18 mouse cellular contexts compared by ENCODE assay signal in the genomic region with DNA sequence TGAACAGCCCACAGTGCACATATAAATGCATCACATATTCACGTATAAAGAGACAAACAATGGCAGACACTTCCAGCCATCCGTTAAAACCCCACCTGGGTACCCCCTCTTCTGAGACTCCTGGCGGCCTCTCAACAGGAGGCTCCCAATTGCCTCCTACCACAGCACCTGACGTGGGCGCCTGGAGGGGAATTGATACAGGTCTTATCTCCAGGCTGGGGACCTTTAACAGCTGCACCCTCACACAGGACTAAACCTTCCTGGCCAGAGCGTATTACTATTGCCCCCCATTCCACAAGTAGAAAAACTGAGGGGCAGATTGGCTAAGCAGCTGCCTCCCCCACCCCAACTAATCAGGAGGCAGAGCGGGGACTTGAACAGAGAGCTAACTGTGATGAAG. TPM values are rescaled to one million over a fixed set of nuclear protein-coding genes. Genes with fewer than 3 reads are reported as not detected.
DNase-seq lines count a peak whose midpoint lies in the region; ATAC-seq lines count a peak whose summit lies in the region.
"Had no signal": no experiment of that assay in that cellular context is flagged by ENCODE, and none has a peak within 500 bp of the region (broad histone marks: within the 10 kb centered on the region; RNA-seq: fewer than 3 reads in every experiment).

No protein-coding gene starts in this region.

- no peak for DNase-seq in liver, embryonic 11.5 days (ENCODE audit: low spot score)
- DNase-seq: adrenal gland, adult 8-10 months; cerebellum, adult 11 months; cerebellum, adult 8-10 months; cerebellum, postnatal 14 days; embryo, embryonic 11 days; gastrocnemius, postnatal 10 days; heart, adult 2 months had no signal

- no peak for ATAC-seq in intestine, embryonic 16.5 days
- ATAC-seq in intestine, embryonic 15.5 days: no peak
- peak; percentile 57; the same call in 1 of the 2 replicates for ATAC-seq in liver, embryonic 11.5 days (replicated peaks; ENCODE audit: low FRiP score)
- peak; percentile 74 for ATAC-seq in liver, embryonic 12.5 days
- 0 out of 2 replicates have a peak, but pooled peaks have one; percentile 12 for ATAC-seq in megakaryocyte-erythroid progenitor cell, adult 5-6 weeks (replicated peaks; ENCODE audit: low FRiP score, low TSS enrichment, poor library complexity, severe bottlenecking)
- ATAC-seq in granulocyte monocyte progenitor cell, adult 5-6 weeks (replicated peaks; ENCODE audit: poor library complexity, severe bottlenecking): no peak
- ATAC-seq: forebrain, embryonic 16.5 days had no signal

- no peak overlapping the region for H3K4me3 ChIP-seq in intestine, embryonic 16.5 days (ENCODE audit: low read length)
- no peak overlapping the region for H3K4me3 ChIP-seq in intestine, embryonic 15.5 days (replicated peaks)
- H3K4me3 ChIP-seq in liver, embryonic 11.5 days (ENCODE audit: low read depth, low read length): no peak overlapping the region
- no peak overlapping the region for H3K4me3 ChIP-seq in liver, embryonic 12.5 days
- H3K4me3 ChIP-seq: embryonic facial prominence, embryonic 15.5 days; erythroblast, embryonic 14.5 days; heart, adult 2 months; hindbrain, embryonic 13.5 days had no signal

- H3K9me3 ChIP-seq in intestine, embryonic 16.5 days (ENCODE audit: control insufficient read depth, low read length): no peaks in the 10 kb centered on the region
- H3K9me3 ChIP-seq in intestine, embryonic 15.5 days: no peaks in the 10 kb centered on the region
- no peaks in the 10 kb centered on the region for H3K9me3 ChIP-seq in liver, embryonic 11.5 days (ENCODE audit: control insufficient read depth, low read length)
- no peaks in the 10 kb centered on the region for H3K9me3 ChIP-seq in liver, embryonic 12.5 days (replicated peaks)
- H3K9me3 ChIP-seq: embryonic facial prominence, embryonic 15.5 days; hindbrain, embryonic 13.5 days had no signal

- no peak overlapping the region for H3K4me2 ChIP-seq in intestine, embryonic 16.5 days (ENCODE audit: low read depth, low read length)
- no peak overlapping the region for H3K4me2 ChIP-seq in intestine, embryonic 15.5 days (replicated peaks)
- no peak overlapping the region for H3K4me2 ChIP-seq in liver, embryonic 11.5 days
- peak overlapping the region; percentile 30 for H3K4me2 ChIP-seq in liver, embryonic 12.5 days
- H3K4me2 ChIP-seq: embryonic facial prominence, embryonic 15.5 days; heart, embryonic 11.5 days; hindbrain, embryonic 13.5 days had no signal

- peaks cover 15% of the 10 kb centered on the region for H3K36me3 ChIP-seq in intestine, embryonic 16.5 days (ENCODE audit: control insufficient read depth, insufficient read depth, low read length)
- H3K36me3 ChIP-seq in intestine, embryonic 15.5 days: peaks cover 19% of the 10 kb centered on the region
- peaks cover 26% of the 10 kb centered on the region; the same call in 1 of the 2 replicates for H3K36me3 ChIP-seq in liver, embryonic 11.5 days (ENCODE audit: control insufficient read depth, insufficient read depth, low read length)
- H3K36me3 ChIP-seq in liver, embryonic 12.5 days: peaks cover 75% of the 10 kb centered on the region
- H3K36me3 ChIP-seq: hindbrain, embryonic 13.5 days had no signal

- WGBS in intestine, embryonic 16.5 days: 82% methylated on average over 7 of the region's 7 CpGs
- 85% methylated on average over 7 of the region's 7 CpGs for WGBS in intestine, embryonic 15.5 days
- 68% methylated on average over 7 of the region's 7 CpGs for WGBS in liver, embryonic 11.5 days
- 48% methylated on average over 7 of the region's 7 CpGs for WGBS in liver, embryonic 12.5 days (ENCODE audit: insufficient replicate concordance)

- no peaks in the 10 kb centered on the region for H3K27me3 ChIP-seq in intestine, embryonic 16.5 days (replicated peaks; ENCODE audit: control insufficient read depth, insufficient read depth, low read length)
- H3K27me3 ChIP-seq in intestine, embryonic 15.5 days (replicated peaks): no peaks in the 10 kb centered on the region
- no peaks in the 10 kb centered on the region for H3K27me3 ChIP-seq in liver, embryonic 11.5 days (replicated peaks; ENCODE audit: control insufficient read depth, insufficient read depth, low read length)
- no peaks in the 10 kb centered on the region for H3K27me3 ChIP-seq in liver, embryonic 12.5 days (replicated peaks)
- H3K27me3 ChIP-seq: embryonic facial prominence, embryonic 15.5 days; hindbrain, embryonic 13.5 days had no signal

- H3K9ac ChIP-seq in intestine, embryonic 16.5 days (ENCODE audit: low read depth, low read length): 0 out of 2 replicates have a peak overlapping the region, but pooled peaks have one; percentile 22
- H3K9ac ChIP-seq in intestine, embryonic 15.5 days: no peak overlapping the region
- H3K9ac ChIP-seq in liver, embryonic 11.5 days (ENCODE audit: low read depth, low read length): no peak overlapping the region
- H3K9ac ChIP-seq in liver, embryonic 12.5 days: peak overlapping the region; percentile 53; the same call in 1 of the 2 replicates
- H3K9ac ChIP-seq: embryonic facial prominence, embryonic 15.5 days; hindbrain, embryonic 13.5 days had no signal

- H3K27ac ChIP-seq in intestine, embryonic 16.5 days (ENCODE audit: low read length): no peak overlapping the region
- H3K27ac ChIP-seq in intestine, embryonic 15.5 days: no peak overlapping the region
- H3K27ac ChIP-seq in liver, embryonic 11.5 days (ENCODE audit: low read depth, low read length): peak overlapping the region; percentile 1; the same call in 1 of the 2 replicates
- H3K27ac ChIP-seq in liver, embryonic 12.5 days: peak overlapping the region; percentile 47; the same call in 1 of the 2 replicates
- H3K27ac ChIP-seq: embryonic facial prominence, embryonic 15.5 days; heart, adult 2 months; hindbrain, embryonic 13.5 days had no signal

- peaks cover 24% of the 10 kb centered on the region for H3K4me1 ChIP-seq in intestine, embryonic 16.5 days (ENCODE audit: control insufficient read depth, insufficient read depth, low read length)
- peaks cover 19% of the 10 kb centered on the region for H3K4me1 ChIP-seq in intestine, embryonic 15.5 days (replicated peaks)
- peaks cover 14% of the 10 kb centered on the region for H3K4me1 ChIP-seq in liver, embryonic 11.5 days (replicated peaks; ENCODE audit: control insufficient read depth, insufficient read depth, low read length)
- peaks cover 24% of the 10 kb centered on the region for H3K4me1 ChIP-seq in liver, embryonic 12.5 days

RNA-seq across cellular contexts. Expression of a gene that starts 18.9 kb away (rescaled TPM):
- polyA plus RNA-seq in intestine, embryonic 16.5 days (2015; fragmentation: Nextera tagmentation; extraction: Ambion mirVana): 3.9 and 8.1 TPM in 2 replicates
- polyA plus RNA-seq in intestine, embryonic 15.5 days (2015; fragmentation: Nextera tagmentation; extraction: Ambion mirVana): 11.9 and 13.0 TPM in 2 replicates
- 10.1 and 11.1 TPM in 2 replicates for polyA plus RNA-seq in liver, embryonic 11.5 days (2014; fragmentation: Nextera tagmentation; extraction: Ambion mirVana)
- 11.7 and 12.9 TPM in 2 replicates for polyA plus RNA-seq in liver, embryonic 12.5 days (2016; fragmentation: Nextera tagmentation; extraction: Ambion mirVana)
- total RNA-seq in megakaryocyte-erythroid progenitor cell, adult 5-6 weeks (2014; fragmentation: Nextera tagmentation): not detected in 2 replicates
- total RNA-seq in megakaryocyte-erythroid progenitor cell, adult 5-6 weeks (2017): 0.88 and 1.1 TPM in 2 replicates
- total RNA-seq in granulocyte monocyte progenitor cell, adult 5-6 weeks (2014; fragmentation: Nextera tagmentation): 0.56 and 1.4 TPM in 2 replicates
- 1.3 and 1.7 TPM in 2 replicates for total RNA-seq in granulocyte monocyte progenitor cell, adult 5-6 weeks (2017)

Comparison
In these comparisons a context has a peak if more than half of its experiments do, and no peak if none do; other contexts are left out.
1. H3K9ac ChIP-seq: peak in intestine, embryonic 16.5 days (single experiment) and liver, embryonic 12.5 days (single experiment); none in intestine, embryonic 15.5 days (single experiment) and liver, embryonic 11.5 days (single experiment).
2. ATAC-seq: peak in liver, embryonic 11.5 days (single experiment), liver, embryonic 12.5 days (single experiment) and megakaryocyte-erythroid progenitor cell, adult 5-6 weeks (single experiment); none in intestine, embryonic 16.5 days (single experiment), intestine, embryonic 15.5 days (single experiment) and granulocyte monocyte progenitor cell, adult 5-6 weeks (single experiment).
3. H3K27ac ChIP-seq: peak in liver, embryonic 11.5 days (single experiment) and liver, embryonic 12.5 days (single experiment); none in intestine, embryonic 16.5 days (single experiment) and intestine, embryonic 15.5 days (single experiment).